Mouse (Mus musculus): Measurements from ENCODE around the gene Tenm4. TPM values are rescaled to one million over a fixed set of nuclear protein-coding genes. Genes with fewer than 3 reads are reported as not detected.
A peak's percentile ranks its signal among the peaks of the same experiment; 100 is the strongest.

The Tenm4 gene
- total RNA-seq, 2 experiments from 2014 or later = 15.6 to 22.3 TPM

- no peak for DNase-seq
Measured at GRCm38 (mm10) chr7:96476987-96477613, 306.1 kb downstream of the Tenm4 start.

- no peak for DNase-seq
Measured at GRCm38 (mm10) chr7:96479139-96479538, 308.1 kb downstream of the Tenm4 start.

GRCm38 (mm10) chr7:96480351-96480983, 309.4 kb downstream of the Tenm4 start:
- no peak for DNase-seq

- DNase-seq = no peak
Measured at GRCm38 (mm10) chr7:96482953-96483352, 311.9 kb downstream of the Tenm4 start.

- no peak for DNase-seq
Measured at GRCm38 (mm10) chr7:96484006-96484581, 313.0 kb downstream of the Tenm4 start.

GRCm38 (mm10) chr7:96489348-96490076, 318.5 kb downstream of the Tenm4 start:
- no peak for DNase-seq

GRCm38 (mm10) chr7:96491896-96492295, 320.9 kb downstream of the Tenm4 start:
- DNase-seq = no peak

- DNase-seq = no peak
Measured at GRCm38 (mm10) chr7:96492696-96493095, 321.6 kb downstream of the Tenm4 start.

GRCm38 (mm10) chr7:96494057-96494456, 323.0 kb downstream of the Tenm4 start:
- no peak for DNase-seq

- DNase-seq = no peak
Measured at GRCm38 (mm10) chr7:96500108-96500507, 329.1 kb downstream of the Tenm4 start.

- DNase-seq = no peak
Measured at GRCm38 (mm10) chr7:96500797-96501196, 329.8 kb downstream of the Tenm4 start.

- DNase-seq = no peak
Measured at GRCm38 (mm10) chr7:96502321-96502973, 331.4 kb downstream of the Tenm4 start.

GRCm38 (mm10) chr7:96505538-96505937, 334.5 kb downstream of the Tenm4 start:
- no peak for DNase-seq

- DNase-seq = no peak
Measured at GRCm38 (mm10) chr7:96507046-96507445, 336.0 kb downstream of the Tenm4 start.

- no peak for DNase-seq
Measured at GRCm38 (mm10) chr7:96510396-96510795, 339.4 kb downstream of the Tenm4 start.

GRCm38 (mm10) chr7:96511018-96511609, 340.1 kb downstream of the Tenm4 start:
- no peak for DNase-seq

- no peak for DNase-seq
Measured at GRCm38 (mm10) chr7:96511953-96512511, 341.0 kb downstream of the Tenm4 start.

- peak; percentile 41 for DNase-seq
Measured at GRCm38 (mm10) chr7:96519216-96519615, 348.2 kb downstream of the Tenm4 start.

- DNase-seq = no peak
Measured at GRCm38 (mm10) chr7:96521956-96522355, 350.9 kb downstream of the Tenm4 start.

- no peak for DNase-seq
Measured at GRCm38 (mm10) chr7:96523673-96524072, 352.6 kb downstream of the Tenm4 start.

GRCm38 (mm10) chr7:96524486-96525205, 353.6 kb downstream of the Tenm4 start:
- DNase-seq = no peak

All from adrenal gland, postnatal 10 days (tissue).